Mouse (Mus musculus) intestine, embryonic 15.5 days (tissue): ENCODE data around the gene Dnajc12. TPM values are rescaled to one million over a fixed set of nuclear protein-coding genes. Genes with fewer than 3 reads are reported as not detected.
"Not testable (repeated sequence)": the region's sequence is repeated elsewhere in the genome, so short reads cannot be mapped to it uniquely, and the experiment has no call there.

Experiments used
- ATAC-seq: fragments of 200-750 bp; cut with Nextera tagmentation; 2 replicates; pipeline ENCODE4 v1.8.0; 2017; ENCODE audit warnings: moderate TSS enrichment, moderate library complexity
- H3K27ac ChIP-seq: fragments of 300-500 bp; sonication (generic); 2 replicates; pipeline ENCODE4 v1.5.1; 2015; ENCODE audit warnings: mild to moderate bottlenecking, inconsistent platforms
- H3K27me3 ChIP-seq: fragments of 300-500 bp; sonication (generic); replicated peaks from 2 replicates; pipeline ENCODE4 v1.6.1; 2015; ENCODE audit warnings: inconsistent platforms
- H3K36me3 ChIP-seq: fragments of 300-500 bp; sonication (generic); 2 replicates; pipeline ENCODE4 v1.6.1; 2015; ENCODE audit warnings: inconsistent platforms
- H3K4me1 ChIP-seq: fragments of 300-500 bp; sonication (generic); replicated peaks from 2 replicates; pipeline ENCODE4 v1.6.1; 2015; ENCODE audit warnings: inconsistent platforms
- H3K4me2 ChIP-seq: fragments of 300-500 bp; sonication (generic); replicated peaks from 2 replicates; pipeline ENCODE4 v1.6.1; 2015; ENCODE audit warnings: mild to moderate bottlenecking, inconsistent platforms
- H3K4me3 ChIP-seq: fragments of 300-500 bp; sonication (generic); replicated peaks from 2 replicates; pipeline ENCODE4 v1.5.1; 2015; ENCODE audit warnings: inconsistent platforms
- H3K9ac ChIP-seq: fragments of 300-500 bp; sonication (generic); 2 replicates; pipeline ENCODE4 v1.6.1; 2015; ENCODE audit warnings: inconsistent platforms
- H3K9me3 ChIP-seq: fragments of 300-500 bp; sonication (generic); 2 replicates; pipeline ENCODE4 v1.6.1; 2016; ENCODE audit warnings: inconsistent platforms
- WGBS: fragments of 180-500 bp; shearing (Covaris S2); methylation state at CpG from one replicate; pipeline ENCODE4 v1.1.7; 2015; 5-methylcytosine and 5-hydroxymethylcytosine counted together
- polyA plus RNA-seq: library from polyadenylated mRNA; unstranded; fragments of >200 nt; fragmentation: Nextera tagmentation; extraction: Ambion mirVana; gene quantifications from 2 replicates; pipeline ENCODE4 v1.2.1, GENCODE M21; 2015

Dnajc12 gene
- polyA plus RNA-seq, 1 experiment from 2014 or later: 9.8 TPM

DNA sequence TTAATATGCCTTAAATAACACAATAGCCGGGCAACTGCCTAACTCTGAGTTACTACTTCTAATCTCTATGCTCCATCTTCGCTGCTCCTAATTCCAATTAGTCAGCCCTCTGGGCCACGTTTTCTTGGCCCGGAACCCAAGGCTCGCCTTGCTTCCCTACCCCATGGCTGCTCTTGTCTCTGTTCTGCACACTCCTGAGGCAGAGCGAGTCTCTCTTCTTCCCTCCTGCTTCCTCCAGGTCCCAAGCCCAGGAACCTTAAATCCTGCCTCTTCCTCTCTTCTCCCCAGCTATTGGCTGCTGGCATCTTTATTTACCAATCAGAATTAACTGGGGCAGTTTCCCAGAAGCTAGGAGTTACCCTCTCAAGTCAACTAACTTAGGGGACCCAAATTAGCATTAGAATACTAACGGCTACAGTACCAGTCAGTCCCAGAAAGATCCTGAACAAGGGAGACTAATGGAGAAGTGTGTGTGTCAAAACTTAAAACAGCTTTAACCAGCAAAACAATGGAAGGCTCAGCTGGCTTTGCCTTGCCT lies 16.3 kb upstream of the Dnajc12 start:
- WGBS: 52% methylated on average over 7 of the region's 7 CpGs
- no peaks in the 10 kb centered on the region for H3K27me3 ChIP-seq
- no peak overlapping the region for H3K27ac ChIP-seq
- no peak overlapping the region for H3K9ac ChIP-seq
- no peak overlapping the region for H3K4me3 ChIP-seq
- no peak for ATAC-seq
- no peaks in the 10 kb centered on the region for H3K4me1 ChIP-seq
- H3K36me3 ChIP-seq: no peaks in the 10 kb centered on the region
- no peaks in the 10 kb centered on the region for H3K9me3 ChIP-seq
- H3K4me2 ChIP-seq: no peak overlapping the region

- Histone ChIP-seq H3K27ac (no peak overlapping the region), H3K9ac (no peak overlapping the region), H3K4me2 (no peak overlapping the region), H3K4me1 (no peaks in the 10 kb centered on the region), H3K27me3 (no peaks in the 10 kb centered on the region), H3K4me3 (no peak overlapping the region), H3K36me3 (no peaks in the 10 kb centered on the region), H3K9me3 (no peaks in the 10 kb centered on the region)
- WGBS: 76% methylated on average over 6 of the region's 6 CpGs
- no peak for ATAC-seq
Measured at GRCm38 (mm10) chr10:63367386-63367785, 14.9 kb upstream of the Dnajc12 start.

GRCm38 (mm10) chr10:63368041-63368440 lies 14.2 kb upstream of the Dnajc12 start:
- Histone ChIP-seq H3K9ac (no peak overlapping the region), H3K9me3 (no peaks in the 10 kb centered on the region), H3K4me2 (no peak overlapping the region), H3K4me1 (no peaks in the 10 kb centered on the region), H3K27ac (no peak overlapping the region), H3K36me3 (no peaks in the 10 kb centered on the region), H3K27me3 (no peaks in the 10 kb centered on the region), H3K4me3 (no peak overlapping the region)
- no peak for ATAC-seq
- WGBS: 75% methylated on average over 3 of the region's 3 CpGs

- no peak overlapping the region for H3K9ac ChIP-seq
- no peak for ATAC-seq
- H3K36me3 ChIP-seq: no peaks in the 10 kb centered on the region
- no peak overlapping the region for H3K27ac ChIP-seq
- H3K4me2 ChIP-seq: no peak overlapping the region
- H3K9me3 ChIP-seq: no peaks in the 10 kb centered on the region
- no peak overlapping the region for H3K4me3 ChIP-seq
- 83% methylated on average over 5 of the region's 5 CpGs for WGBS
- H3K27me3 ChIP-seq: 0 out of 2 replicates have a peak, but pooled peaks cover 5% of the 10 kb centered on the region
- no peaks in the 10 kb centered on the region for H3K4me1 ChIP-seq
Measured at GRCm38 (mm10) chr10:63376303-63376702, 5.9 kb upstream of the Dnajc12 start.

DNA sequence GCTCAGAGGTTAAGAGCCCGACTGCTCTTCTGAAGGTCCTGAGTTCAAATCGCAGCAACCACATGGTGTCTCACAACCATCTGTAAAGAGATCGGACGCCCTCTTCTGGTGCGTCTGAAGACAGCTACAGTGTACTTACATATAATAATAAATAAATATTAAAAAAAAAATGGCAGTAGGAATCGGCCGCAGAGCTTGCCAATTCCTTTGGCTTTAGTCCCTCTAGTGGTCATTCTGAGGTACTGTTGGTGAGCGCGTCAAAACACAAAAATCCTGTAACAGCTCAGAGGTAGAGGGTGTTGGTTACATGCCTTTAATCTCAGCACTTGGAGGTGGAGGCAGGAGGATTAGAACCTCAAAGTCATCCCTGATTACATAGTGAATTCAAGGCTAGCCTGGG lies 4.8 kb upstream of the Dnajc12 start:
- H3K4me2 ChIP-seq: no peak overlapping the region
- WGBS: 19% methylated on average over 9 of the region's 9 CpGs
- no peak overlapping the region for H3K4me3 ChIP-seq
- H3K9ac ChIP-seq: no peak overlapping the region
- 0 out of 2 replicates have a peak, but pooled peaks cover 5% of the 10 kb centered on the region for H3K27me3 ChIP-seq
- H3K36me3 ChIP-seq: no peaks in the 10 kb centered on the region
- no peak overlapping the region for H3K27ac ChIP-seq
- no peak for ATAC-seq
- no peaks in the 10 kb centered on the region for H3K9me3 ChIP-seq
- H3K4me1 ChIP-seq: 0 out of 2 replicates have a peak, but pooled peaks cover 2% of the 10 kb centered on the region

DNA sequence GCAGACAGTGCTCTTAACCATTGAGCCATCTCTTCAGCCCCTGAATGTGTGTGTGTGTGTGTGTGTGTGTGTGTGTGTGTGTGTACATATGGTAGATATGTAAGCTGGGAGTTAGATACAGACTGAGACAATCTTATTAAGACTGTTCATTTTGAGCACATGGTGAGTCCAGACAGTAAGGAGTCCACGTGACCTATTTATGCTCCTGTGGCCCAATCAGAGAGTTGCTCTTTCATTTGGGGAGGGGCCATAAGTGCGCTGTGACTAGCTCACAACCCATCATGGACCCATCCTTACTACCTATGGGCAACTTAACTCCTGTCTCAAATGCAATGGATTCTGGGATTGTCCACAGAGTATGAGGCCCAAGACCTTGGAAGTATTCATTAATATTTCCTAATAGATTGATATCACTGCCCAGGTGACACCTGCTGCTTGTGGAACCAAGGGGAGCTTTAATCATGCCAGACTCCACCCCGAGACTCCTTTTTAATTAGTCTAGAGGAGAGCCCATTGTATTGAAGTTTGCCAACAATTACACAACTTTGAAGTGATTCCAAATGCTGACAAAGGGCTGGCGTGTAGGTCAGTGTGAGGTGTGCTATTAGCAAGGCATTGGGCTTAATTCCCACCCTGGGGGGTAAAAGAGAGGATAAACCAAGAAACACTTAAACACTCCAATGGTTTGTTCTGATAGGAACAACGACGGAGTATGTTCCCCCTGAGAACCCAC lies 3.1 kb upstream of the Dnajc12 start:
- Histone ChIP-seq H3K27me3 (0 out of 2 replicates have a peak, but pooled peaks cover 5% of the 10 kb centered on the region), H3K4me3 (no peak overlapping the region), H3K4me1 (0 out of 2 replicates have a peak, but pooled peaks cover 2% of the 10 kb centered on the region), H3K9me3 (no peaks in the 10 kb centered on the region), H3K4me2 (no peak overlapping the region), H3K9ac (no peak overlapping the region), H3K27ac (no peak overlapping the region), H3K36me3 (no peaks in the 10 kb centered on the region)
- no peak for ATAC-seq
- WGBS: 67% methylated on average over 6 of the region's 6 CpGs

DNA sequence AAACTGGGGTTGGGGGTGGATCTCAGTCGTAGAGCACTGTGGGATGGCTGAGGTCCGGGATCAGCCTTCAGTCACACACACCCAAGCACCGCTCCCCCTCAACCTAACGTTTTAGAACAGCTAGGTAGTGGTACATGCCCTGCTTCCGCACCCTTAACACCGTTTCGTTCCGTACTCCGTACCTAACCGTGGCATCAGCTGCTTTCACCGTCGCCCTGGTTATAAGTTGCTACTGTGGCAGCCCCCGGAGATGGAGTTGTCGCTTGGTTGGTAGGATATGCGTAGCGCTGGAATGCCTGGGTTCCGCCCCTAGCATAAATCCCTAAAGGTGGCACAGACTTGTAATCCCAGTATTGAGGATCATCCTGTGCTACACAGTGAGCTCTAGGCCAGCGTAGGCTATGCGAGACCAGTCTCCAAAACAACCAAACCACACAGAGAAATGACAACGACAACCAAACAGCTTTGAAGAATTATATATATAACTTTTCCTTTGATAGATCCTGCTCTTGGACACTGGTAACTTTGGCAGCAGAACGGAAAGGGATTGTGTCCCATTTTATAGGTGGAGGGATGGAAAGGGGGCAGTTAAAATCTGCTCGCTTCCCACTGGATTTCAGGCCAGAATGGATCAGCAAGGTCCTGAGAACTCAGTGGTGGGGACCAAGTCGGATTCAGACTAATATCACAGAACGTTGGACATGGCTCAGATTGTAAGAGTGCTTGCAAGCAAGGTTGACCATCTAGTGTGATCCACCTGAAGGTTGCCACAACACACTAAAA lies 554 bp upstream of the Dnajc12 start, which contains the start of gene Sirt1:
Gene Sirt1, minus strand, starts transcription at position 207 of the 783 bp plus-strand sequence.
- peak; percentile 7; the same call in 1 of the 2 replicates for ATAC-seq
- no peaks in the 10 kb centered on the region for H3K9me3 ChIP-seq

GRCm38 (mm10) chr10:63385897-63386296 lies 3.7 kb downstream of the Dnajc12 start:
- not testable (repeated sequence) for H3K36me3 ChIP-seq, H3K9me3 ChIP-seq, H3K4me1 ChIP-seq, ATAC-seq, H3K27me3 ChIP-seq, H3K27ac ChIP-seq
- Histone ChIP-seq H3K9ac (0 out of 2 replicates have a peak overlapping the region, but pooled peaks have one; percentile 50), H3K4me2 (peak overlapping the region; percentile 77), H3K4me3 (peak overlapping the region; percentile 53)
- 32% methylated on average over 5 of the region's 5 CpGs for WGBS

More for the DNA sequence above, 554 bp upstream of the Dnajc12 start, which contains the start of gene Sirt1:
- Histone ChIP-seq H3K4me1 (0 out of 2 replicates have a peak, but pooled peaks cover 2% of the 10 kb centered on the region), H3K4me3 (peak within 1 kb of the TSS; percentile 49), H3K36me3 (no peaks in the 10 kb centered on the region), H3K27ac (no peak within 1 kb of the TSS), H3K9ac (peak within 1 kb of the TSS; percentile 55), H3K27me3 (0 out of 2 replicates have a peak, but pooled peaks cover 5% of the 10 kb centered on the region), H3K4me2 (peak within 1 kb of the TSS; percentile 92)
- 4% methylated on average over 24 of the region's 24 CpGs for WGBS

GRCm38 (mm10) chr10:63386444-63386843 lies 4.2 kb downstream of the Dnajc12 start:
- peak overlapping the region; percentile 50 for H3K9ac ChIP-seq
- peak overlapping the region; percentile 52 for H3K27ac ChIP-seq
- peak overlapping the region; percentile 53 for H3K4me3 ChIP-seq
- peak overlapping the region; percentile 77 for H3K4me2 ChIP-seq
- H3K36me3 ChIP-seq: no peaks in the 10 kb centered on the region
- ATAC-seq: peak; percentile 79
- 0 out of 2 replicates have a peak, but pooled peaks cover 2% of the 10 kb centered on the region for H3K4me1 ChIP-seq
- no peaks in the 10 kb centered on the region for H3K27me3 ChIP-seq
- 0% methylated on average over 19 of the region's 19 CpGs for WGBS
- H3K9me3 ChIP-seq: no peaks in the 10 kb centered on the region

DNA sequence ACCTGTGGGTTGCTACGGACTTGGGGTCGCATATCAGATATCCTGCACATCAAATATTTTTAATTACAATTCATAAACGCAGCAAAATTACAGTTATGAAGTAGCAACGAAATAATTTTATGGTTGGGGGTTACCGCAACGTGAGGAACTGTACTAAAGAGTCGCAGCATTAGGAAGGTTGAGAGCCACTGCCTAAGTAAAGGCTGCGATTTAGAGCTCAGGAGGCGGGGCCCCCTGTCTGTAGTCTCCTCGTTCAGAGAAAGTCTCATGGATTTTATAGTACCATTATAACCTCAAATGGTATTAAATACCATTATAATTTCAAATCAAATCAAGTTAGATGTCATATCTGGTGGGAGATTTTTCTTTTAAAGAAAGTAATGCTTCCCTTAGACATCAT lies 4.7 kb downstream of the Dnajc12 start:
- peak overlapping the region; percentile 53 for H3K4me3 ChIP-seq
- H3K4me2 ChIP-seq: peak overlapping the region; percentile 77
- no peaks in the 10 kb centered on the region for H3K9me3 ChIP-seq
- no peak for ATAC-seq
- H3K27me3 ChIP-seq: no peaks in the 10 kb centered on the region
- H3K9ac ChIP-seq: peak overlapping the region; percentile 50; the same call in 1 of the 2 replicates
- 2% methylated on average over 10 of the region's 10 CpGs for WGBS
- no peaks in the 10 kb centered on the region for H3K4me1 ChIP-seq
- H3K27ac ChIP-seq: peak overlapping the region; percentile 52; the same call in 1 of the 2 replicates
- H3K36me3 ChIP-seq: no peaks in the 10 kb centered on the region

GRCm38 (mm10) chr10:63388948-63389347 lies 6.7 kb downstream of the Dnajc12 start:
- Histone ChIP-seq H3K4me1 (no peaks in the 10 kb centered on the region), H3K27ac (no peak overlapping the region), H3K4me2 (no peak overlapping the region), H3K9ac (no peak overlapping the region), H3K4me3 (no peak overlapping the region), H3K36me3 (no peaks in the 10 kb centered on the region), H3K9me3 (no peaks in the 10 kb centered on the region), H3K27me3 (no peaks in the 10 kb centered on the region)
- WGBS: 76% methylated on average over 4 of the region's 4 CpGs
- no peak for ATAC-seq

- Histone ChIP-seq H3K36me3 (no peaks in the 10 kb centered on the region), H3K4me1 (no peaks in the 10 kb centered on the region), H3K27ac (no peak overlapping the region), H3K9ac (no peak overlapping the region), H3K4me2 (no peak overlapping the region), H3K27me3 (no peaks in the 10 kb centered on the region), H3K4me3 (no peak overlapping the region), H3K9me3 (no peaks in the 10 kb centered on the region)
- ATAC-seq: no peak
- 91% methylated on average over 10 of the region's 10 CpGs for WGBS
Measured at GRCm38 (mm10) chr10:63396963-63397362, 14.7 kb downstream of the Dnajc12 start.
